Mouse (Mus musculus) cerebellum, adult 2 months (tissue): ENCODE results near the gene Dscaml1.

Experiments used
- CTCF ChIP-seq: fragments of 200-500 bp; IDR thresholded peaks from 2 replicates; pipeline ENCODE4 v1.5.1; 2011; ENCODE audit warnings: low read depth, mild to moderate bottlenecking, control low read depth, low read length, moderate library complexity, borderline replicate concordance; ENCODE audit not compliant: insufficient read depth
- POLR2A ChIP-seq: fragments of 200-500 bp; IDR thresholded peaks from 2 replicates; pipeline ENCODE4 v1.6.1; 2011; ENCODE audit warnings: low read length, control low read depth, borderline replicate concordance; ENCODE audit not compliant: insufficient read depth

DNA sequence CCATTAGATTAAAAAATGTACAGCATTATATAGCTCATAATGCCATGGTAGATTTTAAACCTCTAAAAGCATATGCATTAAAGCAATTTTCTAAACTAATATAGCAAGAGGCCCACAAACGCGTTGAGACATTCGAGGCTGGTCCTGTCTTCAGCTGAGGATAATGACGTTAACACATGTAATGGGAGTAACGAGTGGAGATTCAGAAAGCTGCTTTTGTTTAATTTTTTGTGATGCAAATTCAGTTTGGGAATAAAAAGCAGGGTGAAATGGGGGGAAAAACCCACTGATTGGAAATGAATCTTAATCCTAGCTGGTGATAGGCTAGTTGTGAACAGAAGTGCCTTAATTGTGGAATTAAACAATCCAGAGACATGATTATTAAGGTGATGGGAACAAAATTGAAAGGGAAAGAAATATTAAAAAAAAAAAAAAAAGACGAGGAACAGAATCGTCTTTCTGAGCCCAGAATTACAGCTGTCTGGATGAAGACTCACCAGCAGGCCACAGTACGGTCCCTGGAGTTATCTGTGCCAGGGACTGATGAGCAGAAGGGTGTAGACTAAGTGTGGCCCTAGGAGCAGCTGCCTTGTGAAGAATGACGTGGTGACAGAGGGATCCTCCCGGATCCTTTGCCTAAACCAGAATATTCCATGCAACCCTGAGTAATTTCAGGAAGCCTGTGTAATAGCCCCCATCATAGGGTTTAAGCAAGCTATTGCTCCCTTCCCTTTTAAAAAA, 84.5 kb downstream of the Dscaml1 start:
- TF ChIP-seq CTCF (no peak), POLR2A (no peak)
